Mouse (Mus musculus): ENCODE results near the gene Steap3.

Gene Steap3

GRCm38 (mm10) chr1:120198151-120198550 is 74.4 kb downstream of the Steap3 start:
- no peak for DNase-seq (ENCODE audit: low spot score)

GRCm38 (mm10) chr1:120197189-120197588 is 75.3 kb downstream of the Steap3 start:
- peak; percentile 45 for DNase-seq (ENCODE audit: low spot score)

GRCm38 (mm10) chr1:120196724-120197123 is 75.8 kb downstream of the Steap3 start:
- no peak for DNase-seq (ENCODE audit: low spot score)

- no peak for DNase-seq (ENCODE audit: low spot score)
Observed at GRCm38 (mm10) chr1:120195947-120196346, 76.6 kb downstream of the Steap3 start.

- no peak for DNase-seq (ENCODE audit: low spot score)
Observed at GRCm38 (mm10) chr1:120193586-120193985, 78.9 kb downstream of the Steap3 start.

GRCm38 (mm10) chr1:120192321-120192720 is 80.2 kb downstream of the Steap3 start:
- no peak for DNase-seq (ENCODE audit: low spot score)

- DNase-seq (ENCODE audit: low spot score): no peak
Observed at GRCm38 (mm10) chr1:120190946-120191345, 81.6 kb downstream of the Steap3 start.

GRCm38 (mm10) chr1:120190300-120190699 is 82.2 kb downstream of the Steap3 start:
- no peak for DNase-seq (ENCODE audit: low spot score)

- DNase-seq (ENCODE audit: low spot score): no peak
Observed at GRCm38 (mm10) chr1:120189206-120189605, 83.3 kb downstream of the Steap3 start.

- no peak for DNase-seq (ENCODE audit: low spot score)
Observed at GRCm38 (mm10) chr1:120187059-120187458, 85.4 kb downstream of the Steap3 start.

- DNase-seq (ENCODE audit: low spot score): no peak
Observed at GRCm38 (mm10) chr1:120186655-120187054, 85.8 kb downstream of the Steap3 start.

GRCm38 (mm10) chr1:120186204-120186603 is 86.3 kb downstream of the Steap3 start:
- DNase-seq (ENCODE audit: low spot score): no peak

GRCm38 (mm10) chr1:120177141-120177540 is 95.4 kb downstream of the Steap3 start:
- no peak for DNase-seq (ENCODE audit: low spot score)

- no peak for DNase-seq (ENCODE audit: low spot score)
Observed at GRCm38 (mm10) chr1:120176313-120176712, 96.2 kb downstream of the Steap3 start.

- no peak for DNase-seq (ENCODE audit: low spot score)
Observed at GRCm38 (mm10) chr1:120174991-120175390, 97.5 kb downstream of the Steap3 start.

- DNase-seq (ENCODE audit: low spot score): no peak
Observed at GRCm38 (mm10) chr1:120171819-120172521, 100.5 kb downstream of the Steap3 start.

- DNase-seq (ENCODE audit: low spot score): no peak
Observed at GRCm38 (mm10) chr1:120170307-120170706, 102.2 kb downstream of the Steap3 start.

GRCm38 (mm10) chr1:120168674-120169073 is 103.8 kb downstream of the Steap3 start:
- DNase-seq (ENCODE audit: low spot score): no peak

GRCm38 (mm10) chr1:120168016-120168415 is 104.5 kb downstream of the Steap3 start:
- no peak for DNase-seq (ENCODE audit: low spot score)

- no peak for DNase-seq (ENCODE audit: low spot score)
Observed at GRCm38 (mm10) chr1:120162616-120163015, 109.9 kb downstream of the Steap3 start.

- no peak for DNase-seq (ENCODE audit: low spot score)
Observed at GRCm38 (mm10) chr1:120161502-120161901, 111.0 kb downstream of the Steap3 start.

- no peak for DNase-seq (ENCODE audit: low spot score)
Observed at GRCm38 (mm10) chr1:120158474-120159127, 113.9 kb downstream of the Steap3 start.

- no peak for DNase-seq (ENCODE audit: low spot score)
Observed at GRCm38 (mm10) chr1:120155325-120155724, 117.2 kb downstream of the Steap3 start.

GRCm38 (mm10) chr1:120154232-120154631 is 118.3 kb downstream of the Steap3 start:
- no peak for DNase-seq (ENCODE audit: low spot score)

Measured in yolk sac, embryonic 10.5 days (tissue).